Mouse (Mus musculus): Measurements from ENCODE around the gene Prkcz. TPM values are rescaled to one million over a fixed set of nuclear protein-coding genes. Genes with fewer than 3 reads are reported as not detected.
A peak's percentile ranks its signal among the peaks of the same experiment; 100 is the strongest.

Gene Prkcz
- total RNA-seq, 4 experiments from 2014 or later: 9.1 to 13.9 (median 11.7) TPM

DNA sequence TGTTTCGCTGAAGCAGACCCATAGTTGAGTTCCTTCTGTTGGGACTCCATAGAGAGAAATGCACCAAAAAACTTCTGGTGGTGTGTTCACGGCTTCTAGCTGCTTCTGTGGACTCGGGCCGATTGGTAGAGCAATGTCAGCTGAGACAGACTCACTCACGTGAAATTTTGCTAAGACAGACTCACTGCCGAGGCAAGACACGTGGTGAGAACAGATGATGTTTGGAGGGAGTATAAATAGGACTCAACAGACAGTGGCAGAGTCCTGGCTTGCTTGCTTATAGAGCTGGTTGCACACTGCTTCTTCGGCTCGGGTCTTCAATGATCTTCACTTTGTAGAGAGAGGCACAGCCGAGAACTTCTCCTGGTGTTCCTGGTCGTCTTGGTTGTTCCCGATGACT lies 117.9 kb downstream of the Prkcz start:
- DNase-seq: no peak

DNA sequence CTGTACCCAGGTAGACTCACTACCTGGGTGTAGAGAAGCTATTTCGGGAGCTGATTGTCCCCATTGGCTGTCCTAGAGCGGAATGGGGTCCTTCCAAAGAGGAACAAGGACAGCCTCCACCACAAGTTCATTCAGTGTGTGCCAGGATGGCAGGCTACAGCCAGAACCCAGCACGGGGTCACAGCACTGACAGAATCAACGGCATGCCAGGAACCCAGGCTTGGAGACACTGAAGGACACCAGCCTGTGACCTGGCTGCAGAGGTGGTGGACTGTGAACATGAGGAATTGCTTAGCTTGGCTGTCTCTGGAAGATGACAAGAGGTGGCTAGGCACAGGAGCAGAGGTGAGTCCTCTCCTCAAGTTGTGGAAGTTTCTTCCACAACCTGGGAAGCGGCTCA lies 118.9 kb downstream of the Prkcz start:
- DNase-seq: no peak

DNA sequence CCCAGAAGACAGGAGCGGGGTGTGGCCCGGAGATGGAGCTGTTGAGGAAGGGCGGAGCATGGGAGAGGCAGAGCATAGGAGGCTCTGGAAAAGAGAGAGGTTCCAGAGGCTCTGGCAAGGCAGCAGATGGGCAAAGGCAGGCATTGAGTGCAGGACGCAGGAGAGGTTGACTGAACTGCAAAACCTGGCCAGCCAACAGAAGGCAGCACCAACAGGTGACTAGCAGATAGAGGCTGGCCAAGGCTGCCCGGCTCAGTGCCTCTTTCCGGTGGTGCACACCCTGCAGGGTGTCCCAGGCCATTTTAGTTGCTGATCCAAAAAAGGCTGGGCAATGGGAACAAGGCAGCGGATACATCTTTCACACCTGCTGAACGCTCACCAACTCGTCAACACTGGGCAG lies 119.4 kb downstream of the Prkcz start:
- DNase-seq: no peak

DNA sequence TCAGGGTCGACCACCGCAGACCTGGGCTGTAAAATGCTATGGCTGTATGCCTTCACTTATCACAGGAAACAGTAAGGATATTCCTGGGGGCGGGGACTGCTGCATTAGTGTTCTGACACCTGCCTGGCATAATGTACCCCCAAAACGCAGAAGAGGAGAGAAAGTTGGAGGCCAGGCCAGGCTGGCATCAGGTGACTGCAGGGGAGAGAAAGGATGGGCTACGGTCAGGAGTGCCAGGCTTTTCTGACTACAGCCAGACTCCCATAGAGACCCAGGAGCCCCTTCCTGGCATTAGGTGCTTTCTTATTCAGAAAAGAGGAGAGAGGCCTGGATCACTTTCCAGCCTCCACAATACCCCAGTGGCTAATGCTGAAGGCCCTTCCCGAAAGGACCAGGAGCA lies 121.7 kb downstream of the Prkcz start:
- no peak for DNase-seq

DNA sequence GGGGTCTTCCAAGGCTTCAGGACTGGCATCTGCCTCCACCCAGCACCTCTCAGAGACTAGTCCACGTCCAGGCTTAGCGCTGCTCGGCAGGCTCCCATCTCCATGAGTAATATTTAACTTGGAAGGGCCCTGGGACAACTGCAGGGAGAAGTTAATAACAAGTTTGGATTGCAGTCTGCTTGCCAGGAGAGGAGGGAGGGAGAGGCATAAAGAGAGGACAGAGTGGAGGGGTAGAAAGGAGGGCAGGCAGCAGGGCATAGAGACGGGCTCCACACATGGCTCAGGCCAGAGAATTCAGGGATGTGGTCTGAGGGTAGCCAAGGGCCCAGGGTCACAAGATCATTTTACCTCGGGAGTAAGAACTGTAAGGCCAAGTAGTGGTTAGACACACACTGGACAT lies 122.9 kb downstream of the Prkcz start:
- DNase-seq: no peak

DNA sequence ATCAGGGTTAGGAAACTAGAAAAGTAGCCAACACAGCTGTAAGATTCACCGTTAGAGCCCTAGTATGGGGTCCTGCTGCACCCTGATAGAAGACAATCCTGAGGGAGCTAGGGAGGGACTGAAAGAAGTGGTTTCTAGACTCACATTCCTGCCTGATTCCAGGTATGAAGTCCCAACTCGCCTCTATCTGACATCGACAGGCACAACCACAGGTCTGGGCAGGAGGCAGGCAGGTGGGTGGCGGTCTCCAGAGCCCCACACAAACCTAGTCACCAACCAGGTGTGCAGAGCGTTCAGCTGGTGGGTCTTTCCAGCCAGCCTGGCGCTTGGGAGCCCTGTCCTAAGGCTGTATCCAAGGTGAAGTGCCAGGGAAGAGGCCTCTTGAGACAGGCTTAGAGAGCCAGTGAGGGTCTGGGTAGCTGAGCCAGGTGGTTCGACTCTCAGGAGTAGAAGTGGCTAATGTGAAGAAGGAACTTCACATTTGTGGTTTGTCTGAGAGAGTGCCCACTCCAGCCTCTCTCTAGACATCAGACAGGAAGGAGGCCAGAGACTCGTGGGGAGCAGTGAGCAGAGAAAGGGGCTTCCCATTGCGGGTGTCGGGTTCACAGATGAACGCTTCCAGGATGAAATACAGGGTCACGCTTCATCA lies 124.3 kb downstream of the Prkcz start:
- DNase-seq: no peak

DNA sequence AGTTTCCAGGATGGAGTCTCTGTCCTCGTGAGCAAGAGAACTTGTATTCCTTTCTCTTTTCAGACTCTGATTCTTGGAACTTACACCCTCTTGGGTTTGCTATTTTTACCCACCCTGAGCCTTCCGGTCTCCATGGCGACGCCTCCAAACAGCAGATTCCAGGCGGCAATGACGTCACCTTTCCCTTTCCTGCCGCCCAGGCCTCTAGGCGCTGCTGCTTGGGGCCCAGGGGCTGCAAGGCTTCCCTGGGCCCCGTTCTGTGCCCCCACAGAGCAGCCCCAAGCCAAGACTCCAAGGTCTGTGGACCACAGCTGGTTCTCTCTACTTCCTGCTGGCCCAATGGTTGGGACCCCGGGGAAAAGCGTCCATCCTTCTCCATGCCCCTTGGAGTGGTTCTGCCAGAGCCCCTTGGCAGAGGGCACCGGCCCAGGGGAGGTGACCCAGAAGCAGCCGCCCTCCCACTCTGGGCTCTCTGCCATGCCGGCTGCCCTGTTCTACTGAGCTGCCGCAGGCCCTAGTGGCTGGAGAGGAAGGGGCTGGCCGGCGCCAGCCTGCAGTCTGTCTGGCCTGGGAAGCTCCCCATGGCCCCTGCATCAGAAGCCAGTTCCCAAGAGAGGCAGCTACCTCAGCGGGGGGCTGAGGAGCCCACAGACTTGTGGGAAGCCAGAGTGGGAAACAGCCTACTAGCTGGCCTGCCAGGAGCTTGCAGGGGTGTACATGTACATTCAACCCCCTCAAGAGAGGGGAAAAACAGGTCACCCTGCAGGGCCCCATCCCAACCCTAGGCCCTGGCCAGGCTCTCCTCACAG lies 125.6 kb downstream of the Prkcz start:
- DNase-seq: peak; percentile 88

DNA sequence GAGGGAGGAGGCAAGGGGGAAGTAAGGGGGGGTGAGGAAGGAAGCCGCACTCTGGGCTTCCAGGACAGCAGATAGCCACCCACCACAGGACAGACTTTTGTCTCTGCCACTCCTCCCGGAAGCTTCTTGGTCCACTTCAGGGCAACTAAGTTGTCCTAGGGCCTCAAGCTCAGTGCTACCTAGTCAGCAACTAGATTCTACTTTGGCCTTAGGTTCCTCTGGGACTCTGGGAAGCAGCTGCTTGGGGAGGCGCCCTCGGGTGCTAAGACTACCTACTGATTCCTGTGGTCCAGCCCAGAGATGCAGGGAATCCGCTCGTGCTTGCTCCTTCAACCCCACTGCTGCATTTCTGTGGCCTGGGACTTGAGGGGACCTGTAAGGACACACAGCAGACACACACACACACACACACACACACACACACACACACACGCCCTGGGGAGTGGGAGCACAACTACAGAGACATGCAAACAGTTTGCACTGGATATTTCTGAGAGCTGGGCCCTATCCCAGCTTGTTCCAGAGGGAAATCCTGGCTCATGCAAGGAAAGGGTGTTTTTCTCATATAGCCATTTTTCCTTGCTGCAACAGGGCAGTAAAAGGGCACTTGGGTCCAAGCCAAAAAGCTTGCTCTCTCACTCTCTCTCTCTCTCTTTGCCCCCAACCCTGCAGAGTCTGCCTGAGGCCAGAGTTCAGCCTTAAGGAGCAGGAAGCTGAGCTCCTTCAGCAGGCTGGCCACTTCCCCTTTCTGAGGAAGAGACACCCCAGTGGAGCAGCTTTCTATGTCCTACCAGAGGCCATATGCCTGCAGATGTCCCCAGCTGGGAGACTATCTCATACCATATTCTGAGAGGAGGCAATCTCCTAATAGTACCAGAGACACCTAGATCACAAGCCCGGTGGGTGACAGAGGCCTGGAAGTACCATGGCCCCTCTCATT lies 126.5 kb downstream of the Prkcz start:
- DNase-seq: no peak

DNA sequence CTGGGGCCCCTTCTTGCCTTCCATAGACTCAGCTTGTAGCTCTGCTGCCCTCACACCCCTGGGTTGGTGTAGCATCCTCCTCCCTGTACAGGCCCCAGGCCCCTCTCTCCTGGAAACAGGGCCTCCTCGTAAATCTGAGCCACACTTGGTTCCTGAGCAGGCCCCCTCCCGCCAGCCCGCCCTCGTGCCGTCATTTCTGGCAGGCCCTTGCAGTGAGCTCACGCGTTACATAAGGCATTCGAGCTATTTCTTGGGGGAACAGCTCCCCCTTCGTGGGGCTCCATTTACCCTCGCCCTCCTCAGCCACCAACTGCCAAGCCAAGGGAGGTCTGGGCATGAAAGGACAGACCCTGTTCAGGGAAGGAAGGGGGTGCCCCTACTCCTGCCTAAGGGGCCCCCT lies 127.3 kb downstream of the Prkcz start:
- DNase-seq: peak; percentile 77

DNA sequence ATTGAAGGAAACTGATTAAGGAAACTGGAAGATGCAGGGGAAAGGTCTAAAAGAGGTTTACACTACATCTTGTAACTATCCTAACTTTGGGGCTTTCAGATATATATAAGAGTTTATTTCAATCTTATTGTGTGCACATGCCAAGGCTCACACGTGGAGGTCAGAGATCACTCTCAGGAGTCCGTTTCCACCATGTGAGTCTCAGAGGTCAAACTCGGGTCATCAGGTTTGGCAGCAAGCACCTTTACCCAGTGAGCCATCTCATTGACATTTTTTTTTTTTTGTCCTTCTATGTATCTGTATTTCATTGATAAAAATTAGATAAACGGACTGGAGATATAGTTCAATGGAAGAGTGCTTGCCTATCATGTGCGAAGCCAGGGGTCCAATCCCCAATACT lies 132.7 kb downstream of the Prkcz start:
- DNase-seq: no peak

DNA sequence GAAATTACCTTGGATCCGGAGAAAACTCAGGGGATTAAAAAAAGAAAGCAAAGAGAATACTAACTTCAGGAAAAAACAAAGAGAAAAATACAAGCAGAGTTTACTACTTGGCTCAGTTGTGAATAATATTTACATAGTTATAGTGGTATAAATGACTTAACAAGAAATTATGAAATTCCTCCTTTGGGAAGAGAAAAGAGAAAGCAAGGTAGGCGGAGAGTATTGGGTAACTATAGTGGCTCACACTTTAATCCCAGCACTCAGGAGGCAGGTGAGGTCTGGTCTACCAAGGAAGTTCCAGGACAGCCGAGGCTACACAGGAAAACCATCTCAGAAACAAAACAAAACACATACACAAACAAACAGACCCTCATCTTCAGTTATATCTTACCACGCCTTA lies 133.2 kb downstream of the Prkcz start:
- DNase-seq: no peak

DNA sequence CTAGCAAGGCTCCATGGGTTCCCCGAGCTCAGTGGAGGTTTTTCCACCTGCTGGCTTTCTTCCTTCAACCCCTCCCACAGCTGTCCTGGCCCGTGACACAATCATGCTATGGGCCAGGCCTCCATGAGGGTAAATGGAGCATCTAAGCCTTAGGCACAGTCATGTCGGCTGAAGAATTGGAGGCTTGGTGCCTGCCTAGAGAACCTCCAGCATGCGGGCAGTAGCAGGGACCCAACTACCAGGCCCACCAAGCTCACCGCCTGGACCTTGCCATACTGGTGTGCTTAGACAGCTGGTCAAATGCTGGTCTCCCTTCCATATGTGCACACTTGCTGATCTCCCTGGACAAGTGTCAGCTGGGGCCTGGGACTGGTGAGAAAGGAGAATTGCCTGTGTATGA lies 135.2 kb downstream of the Prkcz start:
- no peak for DNase-seq

DNA sequence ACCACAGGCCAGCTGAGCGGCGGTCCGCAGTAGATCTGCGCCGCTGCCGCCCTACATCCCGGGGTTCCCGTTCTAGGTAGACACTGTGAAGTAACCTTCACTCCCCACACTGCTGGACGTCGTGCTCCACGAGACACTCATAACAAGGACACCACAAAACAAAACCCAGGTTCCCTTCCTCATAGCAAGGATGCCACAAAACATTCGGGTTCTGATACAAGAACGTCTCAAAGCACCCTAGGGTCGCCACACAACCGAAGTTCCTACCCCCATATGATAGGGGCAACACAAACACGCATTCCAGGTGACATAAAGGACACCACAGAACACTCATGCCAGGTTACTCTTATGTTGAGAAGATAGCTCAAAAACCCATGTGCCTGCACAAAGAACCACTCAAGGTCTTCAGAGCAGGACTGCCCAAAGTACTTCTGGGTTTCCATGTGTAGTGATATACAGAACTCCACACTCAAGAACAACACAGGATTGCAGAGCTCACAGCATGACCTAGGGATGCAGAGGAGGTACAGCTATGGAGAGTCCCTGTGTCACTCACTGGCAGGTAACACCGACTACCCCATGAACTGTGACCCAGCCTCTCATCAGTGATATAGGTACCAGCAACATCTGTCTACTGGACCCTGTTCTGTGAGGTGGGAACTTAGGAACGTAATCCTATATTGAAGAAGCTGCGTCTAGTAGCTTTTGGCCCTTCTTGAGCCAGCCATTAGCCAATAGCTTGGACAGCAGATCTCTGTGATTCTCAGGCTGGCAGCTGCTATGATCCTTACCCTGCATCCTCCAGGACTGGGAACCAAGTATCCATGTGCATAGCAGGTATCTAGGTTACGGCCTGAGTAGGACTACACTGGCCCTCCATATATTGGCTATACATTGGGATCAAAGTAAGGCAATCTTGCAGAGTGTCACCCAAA lies 137.3 kb downstream of the Prkcz start:
- no peak for DNase-seq

DNA sequence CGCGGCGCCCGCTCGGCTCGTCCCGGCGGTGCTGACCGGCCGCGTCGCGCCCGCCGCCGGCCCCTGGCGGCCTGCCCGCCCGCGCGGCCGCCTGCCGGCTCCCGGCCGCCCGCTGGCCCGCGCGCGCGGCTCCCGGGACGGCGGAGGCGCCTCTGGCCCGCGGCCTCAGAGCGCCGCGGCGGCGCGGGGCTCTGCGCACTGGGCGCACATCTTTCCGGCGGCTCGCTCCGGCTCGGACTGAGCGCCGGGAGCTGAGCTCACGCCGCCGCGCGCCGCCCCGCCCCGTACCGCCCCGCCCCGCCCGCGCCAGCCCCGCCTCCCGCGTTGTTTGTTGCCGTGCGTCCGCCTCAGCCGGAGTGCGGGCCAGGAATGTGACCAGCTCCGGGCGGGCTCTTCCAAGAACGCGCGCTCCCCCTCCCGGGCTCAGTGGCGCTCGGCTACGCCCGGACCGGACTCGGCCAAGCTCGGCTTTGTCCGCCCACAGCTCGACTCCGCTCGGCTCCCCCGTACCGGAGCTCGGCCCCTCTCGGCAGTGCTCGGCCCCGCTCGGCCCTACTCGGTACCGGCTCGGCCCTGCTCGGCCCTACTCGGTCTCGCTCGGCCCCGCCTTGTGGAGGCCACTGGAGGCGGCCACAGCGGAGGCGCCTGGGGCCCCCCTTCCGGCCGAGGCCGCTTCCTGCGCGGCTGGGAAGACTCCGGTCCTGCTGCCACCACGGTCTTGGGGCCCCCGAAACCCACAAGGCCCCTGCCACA lies 138.1 kb downstream of the Prkcz start:
- peak; percentile 99 for DNase-seq

DNA sequence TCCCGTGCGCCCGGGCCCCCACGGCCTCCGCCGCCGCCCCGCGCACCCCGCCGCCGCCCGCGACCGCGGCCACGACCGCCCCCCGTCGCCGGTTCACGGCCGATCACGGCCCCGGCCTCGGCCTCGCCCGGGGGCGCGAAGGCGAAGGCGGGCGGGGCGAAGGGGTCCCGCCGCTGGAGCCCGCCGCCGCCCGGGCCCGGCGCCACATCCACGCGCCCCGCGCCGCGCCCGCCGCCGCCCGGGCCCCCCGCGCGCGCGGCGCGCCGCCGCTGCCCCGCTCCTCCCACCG lies 138.7 kb downstream of the Prkcz start, which contains the start of gene Ski:
Ski (minus strand) TSS at position 41 of the 289 bp plus-strand sequence.
- DNase-seq: no peak

DNA sequence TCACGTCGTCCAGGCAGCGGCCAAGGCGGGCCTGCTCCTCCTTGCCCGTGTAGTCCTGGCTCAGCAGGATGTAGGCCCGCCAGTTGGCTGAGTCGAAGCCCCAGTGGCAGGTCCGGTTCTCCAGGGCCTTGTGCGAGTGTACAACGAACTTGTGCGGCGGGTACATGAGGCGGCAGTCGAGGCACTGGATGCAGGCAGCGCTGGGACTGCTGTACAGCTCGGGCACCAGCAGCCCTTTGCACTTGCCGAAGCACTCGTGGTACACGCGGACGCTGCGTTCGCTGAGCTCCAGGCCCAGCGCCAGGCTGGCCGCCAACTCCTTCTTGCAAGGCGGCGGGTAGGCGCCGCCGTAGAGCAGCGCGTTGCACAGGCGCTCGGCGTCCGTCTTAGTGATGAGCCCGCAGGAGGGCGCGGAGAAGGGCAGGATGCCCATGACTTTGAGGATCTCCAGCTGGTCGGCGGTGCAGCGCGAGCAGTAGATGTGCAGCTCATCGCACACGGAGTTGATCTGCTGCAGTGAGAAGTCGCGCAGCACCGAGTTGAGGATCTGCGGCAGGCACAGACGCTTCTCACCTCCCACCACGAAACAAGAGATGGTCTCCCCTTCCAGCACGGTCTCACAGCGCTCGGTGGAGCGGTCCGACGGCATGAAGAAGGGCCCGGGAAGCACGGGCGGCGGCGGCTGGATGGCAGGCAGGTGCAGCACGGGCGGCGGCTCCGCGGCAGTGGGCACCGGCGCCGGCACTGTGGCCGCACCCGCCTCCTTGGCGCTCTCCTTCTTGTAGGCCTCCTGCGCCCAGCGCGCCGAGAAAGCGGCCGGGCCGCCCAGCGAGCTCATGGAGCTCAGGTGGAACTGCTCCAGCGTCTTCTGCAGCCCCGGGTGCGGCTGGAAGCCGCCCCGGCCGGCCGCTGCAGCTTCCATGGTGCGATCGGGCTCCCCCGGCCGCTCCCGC lies 139.3 kb downstream of the Prkcz start:
- no peak for DNase-seq

DNA sequence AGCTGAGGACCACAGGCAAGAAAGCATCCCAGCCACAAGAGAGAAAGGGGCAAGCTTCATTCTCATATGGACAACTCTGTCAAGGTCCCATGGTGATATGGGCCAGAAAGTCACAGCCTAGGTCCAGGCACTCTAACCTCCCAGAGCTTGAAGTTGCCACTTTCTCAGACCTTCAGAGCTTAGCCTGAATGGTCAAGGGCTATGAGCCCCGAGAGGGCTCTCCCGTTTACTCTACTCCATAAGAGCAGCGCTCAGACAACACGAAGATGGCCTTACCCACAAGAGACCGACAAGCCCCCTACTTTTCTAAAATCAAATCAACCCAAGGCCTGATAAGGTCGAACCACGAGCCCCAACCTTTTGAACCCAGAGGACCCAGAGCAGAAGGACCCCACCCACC lies 140.1 kb downstream of the Prkcz start:
- DNase-seq: no peak

DNA sequence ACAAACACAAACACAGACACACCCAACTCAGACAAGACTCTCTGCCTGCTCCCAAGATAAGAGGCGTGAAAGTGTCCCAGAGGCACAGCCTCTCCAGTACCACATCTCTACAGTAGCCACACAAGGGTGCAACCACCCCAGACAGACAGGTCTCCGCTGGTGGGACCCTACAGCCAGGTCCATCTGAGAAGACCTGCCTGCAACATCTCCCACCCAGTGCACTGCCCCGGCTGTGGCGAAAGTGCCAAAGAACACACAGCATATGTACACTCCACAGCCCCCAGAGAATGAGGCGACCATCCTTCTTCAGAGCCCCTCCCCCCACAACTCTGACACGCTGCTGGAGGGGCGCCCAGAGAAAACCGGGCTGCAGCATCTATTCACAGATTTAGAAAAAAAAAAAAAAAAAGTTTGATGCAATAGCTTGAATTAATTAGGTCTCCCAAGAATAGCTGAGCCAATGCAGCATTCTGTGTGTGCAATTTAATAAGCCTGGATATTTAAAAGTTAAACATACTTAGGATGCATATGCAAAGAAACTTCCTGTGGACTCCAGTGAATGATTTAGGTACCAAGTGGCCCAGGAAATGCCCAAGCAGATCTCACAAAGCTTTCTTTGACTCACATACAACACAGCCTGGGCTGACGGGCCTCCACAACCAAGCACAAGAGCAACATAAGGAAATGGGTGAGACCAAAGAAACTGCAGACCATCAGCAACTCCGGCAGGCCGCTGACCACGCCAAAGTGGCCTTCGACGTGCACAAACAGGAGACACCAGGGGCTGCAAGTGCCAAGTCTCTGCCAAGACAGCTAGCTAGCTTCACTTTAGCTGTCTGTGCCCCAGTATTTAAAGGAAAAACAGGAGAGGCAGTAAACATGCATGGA lies 140.7 kb downstream of the Prkcz start:
- DNase-seq: no peak

Measured in adrenal gland, adult 8-10 months (tissue).